Mouse (Mus musculus) erythroblast, adult 5-6 weeks (primary cell): Measurements from ENCODE around the gene Slc28a1. TPM values are rescaled to one million over a fixed set of nuclear protein-coding genes. Genes with fewer than 3 reads are reported as not detected.
A peak's percentile ranks its signal among the peaks of the same experiment; 100 is the strongest.
"Not testable (repeated sequence)": the region's sequence is repeated elsewhere in the genome, so short reads cannot be mapped to it uniquely, and the experiment has no call there.

Experiments
- ATAC-seq: replicated peaks from 2 replicates; pipeline ENCODE4 v1.8.0; 2016; ENCODE audit warnings: moderate number of reproducible peaks, mild to moderate bottlenecking, moderate TSS enrichment, inconsistent platforms; ENCODE audit not compliant: poor library complexity, low FRiP score, severe bottlenecking
- total RNA-seq, 2 experiments: library from RNA; stranded (forward) in 1 of 2; stranded (reverse) in 1 of 2; fragments of 150-400 nt in 1 of 2; fragments of 200-764, 138-1000 nt in 1 of 2; gene quantifications; 2 replicates each; pipeline versions ENCODE4 v1.2.3 to v1.2.4; 2015 to 2017; ENCODE audit warnings: low replicate concordance in 2 of 2

The Slc28a1 gene
- total RNA-seq, 2 experiments from 2014 or later, result 0.26 TPM; not detected in 1

GRCm38 (mm10) chr7:81158933-81159332, 44.3 kb downstream of the Slc28a1 start:
- ATAC-seq, result no peak

DNA sequence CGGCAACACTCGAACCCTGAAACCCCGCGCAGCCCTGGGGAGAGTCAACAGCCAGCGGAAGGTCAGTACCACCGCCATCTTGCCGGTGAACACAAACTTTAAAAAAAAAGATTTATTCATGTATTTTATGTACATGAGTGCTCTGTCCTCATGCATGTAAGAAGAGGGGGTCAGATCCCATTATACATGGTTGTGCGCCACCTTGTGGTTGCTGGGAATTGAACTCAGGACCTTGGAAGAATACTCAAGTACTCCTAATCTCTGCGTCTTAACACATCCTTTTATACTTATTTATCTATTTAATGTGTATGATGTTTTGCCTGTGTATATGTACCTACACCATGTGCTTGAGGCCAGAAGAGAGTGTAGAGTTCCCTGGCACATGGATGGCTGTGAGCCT, 47.1 kb downstream of the Slc28a1 start:
- no peak for ATAC-seq

- ATAC-seq, result peak; percentile 71
Measured at GRCm38 (mm10) chr7:81162345-81162744, 47.7 kb downstream of the Slc28a1 start.

DNA sequence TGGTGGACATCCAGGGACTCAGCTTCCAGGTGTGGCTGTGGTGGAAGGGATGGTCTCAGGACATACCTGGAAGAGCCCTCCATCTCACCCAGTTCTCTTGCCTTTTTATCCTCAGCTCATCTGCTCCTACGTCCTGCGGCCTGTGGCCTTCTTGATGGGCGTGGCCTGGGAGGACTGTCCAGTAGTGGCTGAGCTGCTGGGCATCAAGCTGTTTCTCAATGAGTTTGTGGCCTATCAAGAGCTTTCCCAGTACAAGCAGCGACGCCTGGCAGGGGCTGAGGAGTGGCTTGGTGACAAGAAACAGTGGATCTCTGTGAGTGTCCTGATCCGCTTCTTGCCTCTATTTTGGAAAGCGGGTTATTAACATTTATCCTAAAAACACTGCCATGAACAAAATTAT, 49.8 kb downstream of the Slc28a1 start:
- no peak for ATAC-seq

GRCm38 (mm10) chr7:81167124-81167523, 52.5 kb downstream of the Slc28a1 start:
- no peak for ATAC-seq

- ATAC-seq, result no peak
Measured at GRCm38 (mm10) chr7:81169351-81169750, 54.8 kb downstream of the Slc28a1 start.

DNA sequence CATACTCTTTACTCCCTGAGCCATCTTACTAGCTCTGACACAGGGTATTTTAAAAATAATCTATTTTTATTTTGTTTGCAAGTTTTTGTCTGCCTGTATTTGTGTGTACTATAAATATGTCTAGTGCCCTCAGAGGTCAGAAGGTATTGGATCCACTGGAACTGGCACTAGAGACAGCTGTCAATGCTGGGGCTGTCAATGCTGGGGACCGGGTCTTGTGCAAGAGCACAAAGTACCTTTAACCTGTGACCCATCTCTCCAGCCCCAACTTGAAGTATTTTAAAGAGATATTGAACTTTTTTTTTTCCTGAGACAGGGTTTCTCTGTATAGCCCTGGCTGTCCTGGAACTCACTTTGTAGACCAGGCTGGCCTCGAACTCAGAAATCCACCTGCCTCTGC, 59.3 kb downstream of the Slc28a1 start:
- no peak for ATAC-seq

DNA sequence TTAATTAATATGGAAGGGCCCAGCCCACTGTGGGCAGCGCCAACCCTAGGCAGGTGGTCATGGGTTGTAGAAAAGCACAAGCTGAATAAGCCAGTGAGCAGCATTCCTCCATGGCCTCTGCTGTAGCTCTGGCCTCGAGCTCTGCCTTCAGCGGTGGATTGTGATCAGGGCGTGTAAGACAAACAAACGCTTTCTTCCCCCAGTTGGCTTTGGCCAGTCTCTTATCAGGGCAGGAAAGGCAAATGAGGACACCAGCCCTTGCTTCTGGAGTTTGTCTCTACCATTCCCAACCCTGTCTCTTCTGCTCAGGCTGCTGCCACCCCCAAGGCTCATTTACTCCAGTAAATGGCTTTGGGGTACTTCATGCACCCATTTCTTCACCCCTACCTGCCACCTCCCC, 60.1 kb downstream of the Slc28a1 start:
- no peak for ATAC-seq

DNA sequence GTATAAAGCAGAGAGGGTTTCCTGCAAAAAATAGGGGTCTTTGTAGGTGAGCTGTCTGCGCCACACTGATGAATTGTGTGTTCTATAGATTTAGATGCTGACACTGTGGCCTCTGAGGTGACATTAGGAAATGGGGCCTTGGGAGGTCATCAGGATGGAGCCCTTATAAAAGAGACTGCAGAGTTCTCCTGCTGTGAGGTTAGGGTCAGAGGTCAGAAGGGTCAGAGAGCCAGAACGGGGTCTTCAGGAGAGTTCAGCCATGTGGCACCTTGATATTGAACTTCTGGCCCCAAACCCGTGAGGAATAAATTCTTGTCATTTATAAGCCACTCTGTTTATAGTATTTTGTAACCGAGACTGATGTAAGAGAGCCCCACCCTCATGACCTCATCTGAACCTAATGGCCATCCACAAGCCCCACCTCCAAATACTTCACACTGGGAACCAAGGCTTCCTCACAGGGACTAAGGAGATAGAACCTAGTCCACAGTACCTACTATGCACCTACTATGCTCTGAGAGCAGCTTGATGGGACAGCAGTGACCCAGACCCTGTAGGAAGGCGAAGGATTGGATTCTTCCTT, 61.7 kb downstream of the Slc28a1 start:
- ATAC-seq, result no peak; the same call in 1 of the 2 replicates

DNA sequence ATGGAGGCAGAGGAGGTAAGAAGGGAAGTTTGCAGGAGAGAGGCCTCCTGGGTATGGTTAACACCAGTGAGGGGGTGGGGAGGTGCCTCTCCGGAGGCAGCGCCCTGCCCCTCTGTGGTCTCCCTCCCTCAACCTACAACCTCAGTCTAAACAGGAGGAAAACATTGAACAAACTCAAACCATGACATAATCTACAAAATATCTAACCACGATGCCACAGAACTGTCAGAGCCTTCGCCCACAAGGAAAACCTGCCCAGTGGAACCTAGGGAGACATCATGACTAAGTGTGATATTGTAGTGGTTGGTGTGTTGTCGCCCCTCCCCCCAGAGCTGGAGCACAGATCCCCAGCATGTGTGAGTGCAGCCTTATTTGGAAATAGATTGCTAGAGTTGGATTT, 64.9 kb downstream of the Slc28a1 start:
- ATAC-seq, result no peak

GRCm38 (mm10) chr7:81182492-81183175, 68.0 kb downstream of the Slc28a1 start:
- ATAC-seq, result no peak

DNA sequence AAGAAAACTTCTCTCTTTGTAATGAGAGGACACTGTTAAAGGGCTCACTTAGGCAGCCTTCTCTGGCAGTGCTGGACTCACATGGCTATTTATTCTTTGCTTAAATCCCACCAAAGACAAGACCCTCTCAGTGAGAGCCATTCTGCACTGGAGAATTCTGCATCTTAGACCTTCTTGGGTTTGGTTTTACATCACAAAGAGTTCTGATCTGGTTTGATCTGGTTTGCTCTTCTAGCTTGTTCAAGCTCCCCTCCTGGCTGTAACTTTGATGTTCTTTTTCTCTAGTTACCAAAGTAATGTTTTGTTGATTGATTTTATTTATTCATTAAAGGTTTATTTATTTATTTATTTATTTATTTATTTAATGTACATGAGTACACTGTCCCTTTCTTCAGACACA, 68.6 kb downstream of the Slc28a1 start:
- no peak for ATAC-seq

DNA sequence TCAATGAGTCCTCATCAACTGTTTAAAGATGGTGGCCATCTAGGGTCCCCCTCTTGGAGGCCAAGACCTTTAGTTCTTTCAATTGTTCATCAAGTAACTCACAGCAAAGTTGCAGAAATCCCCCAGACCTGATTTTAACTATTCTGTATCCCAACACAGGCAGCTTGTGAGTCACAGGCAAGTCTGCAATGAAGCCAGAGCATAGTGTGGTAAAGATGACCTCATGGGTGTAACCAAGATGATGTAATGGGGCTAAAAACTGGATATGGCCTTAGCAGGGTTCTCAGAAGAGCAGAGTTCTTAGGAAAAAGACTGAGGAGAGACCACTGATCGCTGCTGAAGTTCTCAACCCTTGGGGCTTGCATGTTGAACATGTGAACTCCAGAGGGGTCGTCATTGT, 69.5 kb downstream of the Slc28a1 start:
- no peak for ATAC-seq

DNA sequence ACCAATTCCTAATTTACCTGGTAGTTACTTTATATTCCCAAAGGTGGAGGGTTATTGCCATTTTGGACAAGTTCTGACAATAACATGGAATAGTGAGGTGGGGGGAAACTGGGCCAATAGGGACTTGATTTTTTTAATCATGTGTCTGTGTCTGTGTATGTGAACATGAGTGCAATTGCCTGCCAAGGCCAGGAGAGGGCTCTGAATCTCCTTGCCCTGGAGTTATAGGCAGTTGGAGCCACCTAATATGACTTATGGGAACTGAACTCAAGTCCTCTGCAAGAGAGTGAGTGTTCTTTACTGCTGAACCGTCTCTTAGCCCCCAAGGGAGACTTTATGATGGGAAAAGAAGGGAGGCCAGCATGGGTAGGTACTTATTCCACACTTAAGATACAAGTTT, 70.1 kb downstream of the Slc28a1 start:
- no peak for ATAC-seq

DNA sequence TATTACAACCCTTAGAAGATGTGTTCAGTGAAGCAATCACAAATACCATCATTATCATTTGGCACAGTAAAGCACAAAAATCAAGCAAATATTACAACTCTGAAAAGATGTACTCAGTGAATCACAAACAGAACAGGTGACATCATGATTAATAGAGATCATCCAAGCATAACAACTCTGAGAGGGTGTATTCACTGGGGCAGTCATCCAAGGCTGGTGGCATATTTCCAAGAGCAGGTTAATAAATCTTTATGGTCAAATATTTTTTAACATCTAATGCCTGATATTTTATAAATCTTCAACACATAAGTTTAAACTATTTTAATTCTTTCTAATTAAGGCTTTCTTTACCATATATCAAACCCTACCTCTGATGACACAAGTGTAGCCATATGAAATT, 71.4 kb downstream of the Slc28a1 start:
- ATAC-seq, result not testable (repeated sequence)

DNA sequence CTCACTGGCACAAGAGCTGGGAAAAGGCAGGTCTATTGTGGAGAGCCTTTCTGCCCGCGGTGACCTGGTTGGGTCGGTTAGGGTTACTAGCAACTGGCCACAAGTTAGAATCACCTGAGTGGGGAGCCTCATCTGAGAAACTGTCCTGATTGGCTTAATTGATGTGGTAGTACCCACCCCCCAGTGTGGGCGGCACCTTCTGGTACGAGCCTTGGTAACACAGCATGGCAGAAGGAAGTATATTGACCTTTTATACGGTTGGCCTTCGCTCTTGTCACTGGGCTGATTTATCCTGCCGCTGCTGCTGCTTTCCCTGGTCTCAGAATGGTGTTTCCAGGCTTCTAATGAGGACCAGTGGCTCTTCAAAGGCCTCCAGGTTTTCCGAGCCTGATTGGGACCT, 74.6 kb downstream of the Slc28a1 start:
- ATAC-seq, result no peak

- ATAC-seq, result no peak
Measured at GRCm38 (mm10) chr7:81195509-81195908, 80.9 kb downstream of the Slc28a1 start.

GRCm38 (mm10) chr7:81196796-81197195, 82.2 kb downstream of the Slc28a1 start:
- ATAC-seq, result no peak

DNA sequence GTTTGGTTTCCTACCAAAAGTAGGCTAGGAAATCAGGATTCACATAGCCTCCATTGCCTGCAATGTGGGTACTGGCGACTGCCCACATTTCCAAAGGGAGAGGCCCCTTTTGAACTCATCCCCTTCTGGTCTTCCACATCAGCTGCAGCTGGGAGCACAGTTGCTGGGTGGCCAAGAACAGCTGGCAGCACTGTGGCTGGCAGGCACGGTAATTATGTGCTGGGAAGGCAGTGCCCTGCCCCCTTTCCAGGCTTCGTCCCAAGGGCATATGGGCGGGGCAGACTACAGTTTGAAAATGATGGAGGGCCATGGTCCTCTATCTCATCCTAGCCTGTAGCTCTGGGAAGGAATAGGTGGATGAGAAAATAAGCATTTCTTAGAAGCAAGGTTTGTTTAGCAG, 83.9 kb downstream of the Slc28a1 start:
- no peak for ATAC-seq

- no peak for ATAC-seq
Measured at GRCm38 (mm10) chr7:81199109-81199508, 84.5 kb downstream of the Slc28a1 start.

GRCm38 (mm10) chr7:81199757-81200156, 85.2 kb downstream of the Slc28a1 start:
- no peak for ATAC-seq

DNA sequence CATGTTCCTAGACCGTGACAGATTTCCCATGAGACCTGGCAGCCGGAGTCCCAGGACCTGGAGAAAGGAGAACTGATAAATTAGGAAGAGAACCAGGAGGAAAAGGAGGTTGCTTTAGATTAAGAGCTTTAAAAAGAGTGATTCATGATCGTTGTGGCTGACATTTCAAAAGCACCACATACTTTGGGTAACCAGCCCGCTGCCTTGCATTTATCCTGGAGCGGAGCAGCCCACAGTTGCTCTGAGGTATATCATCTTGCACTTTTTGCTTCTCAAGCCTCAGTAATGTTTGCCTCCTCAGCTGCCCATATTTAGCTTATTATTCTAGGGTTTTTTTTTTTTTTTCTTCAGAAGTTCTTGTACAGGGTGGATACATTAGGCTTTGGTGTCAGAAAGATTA, 87.8 kb downstream of the Slc28a1 start:
- no peak for ATAC-seq
